Mouse (Mus musculus): ENCODE data around the gene Slc25a10.

GRCm38 (mm10) chr11:120465521-120465920 is 26.1 kb upstream of the Slc25a10 start:
- no peak for TF ChIP-seq EP300 (IDR thresholded peaks at IDR 0.05; ENCODE audit: low read depth)
- no peak for TF ChIP-seq CTCF (IDR thresholded peaks at IDR 0.05; ENCODE audit: low read depth)
